Mouse (Mus musculus) kidney, postnatal 0 days (tissue): ENCODE measurements at regions not wholly inside any gene's neighbourhood (a gene's known extent, or its start where the extent isn't known, plus 50 kb on each side); places are given as distances from the start of the nearest gene placed in this dataset.
A peak's percentile ranks its signal among the peaks of the same experiment; 100 is the strongest.

ENCODE experiments used
- ATAC-seq: fragments of 200-750 bp; cut with Nextera tagmentation; replicated peaks from 2 replicates; pipeline ENCODE4 v1.8.0; 2017; ENCODE audit warnings: low read depth, moderate number of reproducible peaks, moderate TSS enrichment, moderate library complexity; ENCODE audit not compliant: low FRiP score
- DNase-seq: peaks from one replicate; pipeline ENCODE4 v3.0.0-alpha.2; 2016; ENCODE audit warnings: low spot score
- H3K27ac ChIP-seq: fragments of 300-500 bp; sonication (generic); 2 replicates; pipeline ENCODE4 v1.5.1; 2014; ENCODE audit warnings: mild to moderate bottlenecking
- H3K27me3 ChIP-seq: fragments of 300-500 bp; sonication (generic); 2 replicates; pipeline ENCODE4 v1.6.1; 2014; ENCODE audit warnings: low read length, mixed read lengths; ENCODE audit not compliant: insufficient read depth
- H3K36me3 ChIP-seq: fragments of 300-500 bp; sonication (generic); 2 replicates; pipeline ENCODE4 v1.6.1; 2014; ENCODE audit warnings: low read length, mixed read lengths; ENCODE audit not compliant: insufficient read depth
- H3K4me1 ChIP-seq: fragments of 300-500 bp; sonication (generic); replicated peaks from 2 replicates; pipeline ENCODE4 v1.6.1; 2014; ENCODE audit warnings: antibody characterized with exemption, low read length, mixed read lengths; ENCODE audit not compliant: insufficient read depth
- H3K4me2 ChIP-seq: fragments of 300-500 bp; sonication (generic); 2 replicates; pipeline ENCODE4 v1.6.1; 2014; ENCODE audit warnings: mild to moderate bottlenecking, low read length, moderate library complexity, mixed read lengths
- H3K4me3 ChIP-seq: fragments of 300-500 bp; sonication (generic); replicated peaks from 2 replicates; pipeline ENCODE4 v1.5.1; 2014; ENCODE audit warnings: low read depth, low read length
- H3K9ac ChIP-seq: fragments of 300-500 bp; sonication (generic); 2 replicates; pipeline ENCODE4 v1.6.1; 2014; ENCODE audit warnings: low read depth, low read length
- H3K9me3 ChIP-seq: fragments of 300-500 bp; sonication (generic); replicated peaks from 2 replicates; pipeline ENCODE4 v1.6.1; 2016; ENCODE audit warnings: low read length, inconsistent platforms, mixed read lengths
- CTCF ChIP-seq: IDR thresholded peaks from 2 replicates; pipeline ENCODE4 v1.5.1; 2016; ENCODE audit warnings: antibody characterized with exemption, low read depth, mild to moderate bottlenecking, moderate library complexity
- WGBS: fragments of 180-500 bp; shearing (Covaris S2); extraction: QIAGEN DNeasy Blood & Tissue Kit; methylation state at CpG from one replicate; pipeline ENCODE4 v1.1.7; 2014; 5-methylcytosine and 5-hydroxymethylcytosine counted together

DNA sequence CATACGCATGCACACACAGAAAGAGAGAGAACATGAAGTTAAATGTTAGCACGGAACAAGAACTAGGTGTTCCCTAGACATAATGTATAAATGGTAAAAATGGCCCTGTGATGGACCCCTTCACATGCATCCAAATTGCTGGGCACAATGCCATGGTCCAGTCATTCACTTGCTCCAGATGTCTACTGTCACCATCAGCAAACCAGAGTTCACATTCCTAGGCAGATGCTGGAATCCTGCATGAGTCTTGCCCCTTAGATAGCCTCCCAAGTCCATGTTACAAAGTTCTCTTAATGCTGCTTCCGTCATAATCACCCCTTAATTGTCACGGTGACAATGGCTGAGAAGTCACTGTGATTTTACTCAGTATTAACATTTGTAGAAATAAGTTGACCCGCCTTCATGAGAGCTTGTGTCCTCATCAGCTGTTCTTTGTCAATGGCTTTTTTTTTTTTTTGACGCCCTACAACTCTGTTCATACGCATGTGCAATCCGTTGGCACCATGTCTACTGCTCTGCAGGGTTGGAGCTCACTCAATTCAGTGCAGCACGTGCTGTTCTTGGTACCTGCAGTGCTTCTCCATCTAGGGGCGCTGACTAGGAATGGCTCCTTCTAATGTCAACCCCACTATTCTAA lies 179.4 kb downstream of the Basp1 start:
- Histone ChIP-seq H3K27me3 (no peaks in the 10 kb centered on the region), H3K4me3 (no peak overlapping the region), H3K9me3 (no peaks in the 10 kb centered on the region), H3K9ac (no peak overlapping the region), H3K4me1 (no peaks in the 10 kb centered on the region), H3K36me3 (no peaks in the 10 kb centered on the region), H3K27ac (no peak overlapping the region), H3K4me2 (no peak overlapping the region)
- 83% methylated on average over 10 of the region's 10 CpGs for WGBS
- no peak for TF ChIP-seq CTCF
- peak; percentile 28 for DNase-seq
- ATAC-seq = no peak

DNA sequence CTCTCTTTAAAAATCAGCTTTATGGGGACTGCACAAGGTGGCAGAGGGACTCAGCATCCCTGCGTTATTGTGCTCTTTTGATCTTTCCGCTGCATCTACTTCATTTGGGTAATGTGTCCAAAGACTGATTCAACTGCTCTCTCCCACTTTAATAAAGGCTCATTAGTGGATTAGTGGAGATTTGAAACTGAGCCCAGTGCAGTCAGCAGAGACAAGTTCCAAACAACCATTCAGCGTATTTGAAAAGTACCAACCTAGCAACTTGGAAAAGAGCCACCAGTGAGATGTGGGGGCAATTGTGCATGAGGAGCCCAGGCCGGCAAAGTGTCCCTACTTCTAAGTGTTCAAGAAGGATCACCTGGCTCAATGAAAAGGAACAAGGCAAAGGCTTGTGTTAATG lies 183.4 kb downstream of the Basp1 start:
- DNase-seq (no peak), ATAC-seq (no peak)
- no peaks in the 10 kb centered on the region for H3K4me1 ChIP-seq
- no peaks in the 10 kb centered on the region for H3K36me3 ChIP-seq
- no peak overlapping the region for H3K4me2 ChIP-seq
- H3K9me3 ChIP-seq = no peaks in the 10 kb centered on the region
- WGBS = 83% methylated on average over 4 of the region's 4 CpGs
- no peaks in the 10 kb centered on the region for H3K27me3 ChIP-seq
- H3K9ac ChIP-seq = no peak overlapping the region
- H3K27ac ChIP-seq = no peak overlapping the region
- no peak overlapping the region for H3K4me3 ChIP-seq
- TF ChIP-seq CTCF = no peak

DNA sequence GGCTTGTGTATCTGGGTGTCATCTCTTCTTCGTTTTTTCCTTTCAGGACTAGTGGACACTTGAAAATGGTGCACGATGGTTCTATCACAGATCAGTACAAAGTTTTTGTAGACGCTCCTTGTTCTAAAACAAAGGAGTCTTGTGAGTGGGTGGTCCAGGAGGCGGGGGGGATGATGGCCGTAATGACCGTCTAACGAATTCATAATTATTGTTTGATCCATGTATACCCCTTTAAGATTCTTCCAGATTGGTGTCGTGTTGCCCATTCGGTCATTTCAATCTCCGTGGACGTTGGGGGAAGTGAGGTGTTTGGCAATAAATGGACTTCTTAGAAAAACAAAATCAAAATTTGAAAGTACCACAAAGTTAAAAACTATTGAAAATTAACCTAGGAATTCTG lies 183.8 kb downstream of the Basp1 start:
- 90% methylated on average over 11 of the region's 11 CpGs for WGBS
- Histone ChIP-seq H3K4me1 (no peaks in the 10 kb centered on the region), H3K27me3 (no peaks in the 10 kb centered on the region), H3K27ac (no peak overlapping the region), H3K4me3 (no peak overlapping the region), H3K9me3 (no peaks in the 10 kb centered on the region), H3K4me2 (no peak overlapping the region), H3K9ac (no peak overlapping the region), H3K36me3 (no peaks in the 10 kb centered on the region)
- ATAC-seq (no peak), DNase-seq (no peak)
- TF ChIP-seq CTCF = no peak

DNA sequence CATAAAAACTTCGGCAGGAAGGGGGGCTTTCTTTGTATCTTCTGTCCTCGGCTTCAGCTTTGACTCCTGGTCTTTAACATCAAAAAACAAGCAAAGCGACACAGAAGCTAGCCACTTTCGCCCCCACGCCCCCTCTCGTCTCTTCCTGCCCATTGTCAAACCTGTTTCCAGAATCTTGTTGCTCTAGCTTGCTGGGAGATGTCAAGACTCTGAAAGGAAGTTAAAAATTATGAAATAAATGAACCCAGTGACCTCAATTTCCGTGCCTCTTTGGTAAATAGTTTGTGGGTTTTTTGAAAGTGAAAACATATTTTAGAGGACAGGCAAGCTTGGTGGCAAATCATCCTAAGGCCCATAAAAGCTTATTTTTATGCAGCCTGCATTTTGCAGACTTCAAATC lies 186.1 kb downstream of the Basp1 start:
- Histone ChIP-seq H3K27me3 (no peaks in the 10 kb centered on the region), H3K36me3 (no peaks in the 10 kb centered on the region), H3K27ac (no peak overlapping the region), H3K4me2 (no peak overlapping the region), H3K4me3 (no peak overlapping the region), H3K9me3 (no peaks in the 10 kb centered on the region), H3K4me1 (no peaks in the 10 kb centered on the region), H3K9ac (no peak overlapping the region)
- peak; percentile 17 for DNase-seq
- WGBS = 42% methylated on average over 7 of the region's 7 CpGs
- no peak for TF ChIP-seq CTCF
- no peak for ATAC-seq

DNA sequence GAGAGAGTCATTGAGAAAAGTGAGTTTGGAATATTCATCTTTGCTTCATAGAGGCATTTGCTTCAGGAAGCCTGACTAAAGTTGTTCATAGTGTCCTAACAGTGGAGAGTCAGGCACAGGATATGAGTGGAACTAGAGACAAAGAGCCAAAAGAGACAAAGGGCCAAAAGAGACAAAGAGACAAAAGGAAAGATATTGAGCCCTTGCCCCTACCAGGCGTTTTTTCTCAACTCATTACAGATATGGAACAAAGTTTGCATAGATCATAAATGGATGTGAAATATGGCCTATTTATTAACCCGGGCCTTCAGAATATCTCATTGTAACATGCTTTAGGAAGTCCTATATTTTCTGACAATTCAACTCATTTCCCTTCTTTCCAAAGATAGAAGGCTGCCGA lies 187.6 kb downstream of the Basp1 start:
- no peaks in the 10 kb centered on the region for H3K36me3 ChIP-seq
- H3K9ac ChIP-seq = no peak overlapping the region
- no peak for ATAC-seq
- 30% methylated on average over 3 of the region's 3 CpGs for WGBS
- no peaks in the 10 kb centered on the region for H3K4me1 ChIP-seq
- no peak overlapping the region for H3K4me2 ChIP-seq
- TF ChIP-seq CTCF = no peak
- no peak for DNase-seq
- H3K27ac ChIP-seq = no peak overlapping the region
- H3K27me3 ChIP-seq = no peaks in the 10 kb centered on the region
- H3K4me3 ChIP-seq = no peak overlapping the region
- H3K9me3 ChIP-seq = no peaks in the 10 kb centered on the region

DNA sequence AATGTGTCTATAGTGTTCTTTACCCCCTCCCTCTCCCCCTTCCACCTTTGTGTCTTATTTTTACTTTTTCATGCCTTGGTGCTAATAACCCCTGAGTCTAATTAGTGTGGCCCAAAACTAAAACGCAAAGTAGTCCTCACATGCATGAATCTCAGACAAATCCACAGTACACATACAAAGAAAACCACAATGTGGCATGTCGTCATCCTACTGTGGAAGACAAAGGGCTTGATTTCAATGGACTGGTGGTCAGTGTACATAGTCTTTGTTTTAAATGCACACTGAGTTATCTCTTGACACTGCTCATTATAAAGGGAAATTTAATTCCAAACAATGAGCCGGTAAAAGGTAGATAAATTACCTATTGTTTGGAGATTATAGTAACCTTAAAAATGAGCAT lies 188.1 kb downstream of the Basp1 start:
- Histone ChIP-seq H3K36me3 (no peaks in the 10 kb centered on the region), H3K4me3 (no peak overlapping the region), H3K4me1 (no peaks in the 10 kb centered on the region), H3K4me2 (no peak overlapping the region), H3K9ac (no peak overlapping the region), H3K27me3 (no peaks in the 10 kb centered on the region), H3K27ac (no peak overlapping the region), H3K9me3 (no peaks in the 10 kb centered on the region)
- no peak for TF ChIP-seq CTCF
- WGBS = 81% methylated on average over 3 of the region's 3 CpGs
- DNase-seq = no peak
- ATAC-seq = no peak

DNA sequence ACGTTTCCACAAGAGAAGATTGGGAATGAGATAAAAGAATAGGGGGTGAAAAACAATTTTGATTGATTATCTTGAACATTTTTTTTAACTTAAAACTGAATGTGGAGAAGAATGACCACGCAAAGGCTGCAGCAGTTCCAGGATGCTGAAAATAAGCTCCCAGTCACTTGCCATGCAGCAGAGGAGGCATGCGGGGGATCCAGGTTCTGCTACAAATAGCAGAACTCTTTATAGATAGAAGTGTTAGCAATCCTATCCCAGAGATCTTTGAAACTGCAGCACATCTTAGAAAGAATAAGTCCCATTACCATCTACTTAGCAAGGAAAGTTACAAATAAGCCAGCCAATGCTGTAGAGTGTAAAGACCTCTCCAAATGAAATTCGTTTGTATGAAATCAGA lies 191.8 kb downstream of the Basp1 start:
- Histone ChIP-seq H3K36me3 (no peaks in the 10 kb centered on the region), H3K27me3 (no peaks in the 10 kb centered on the region), H3K9me3 (no peaks in the 10 kb centered on the region), H3K4me2 (no peak overlapping the region), H3K4me3 (no peak overlapping the region), H3K9ac (no peak overlapping the region), H3K27ac (no peak overlapping the region), H3K4me1 (no peaks in the 10 kb centered on the region)
- DNase-seq = no peak
- TF ChIP-seq CTCF = no peak
- WGBS = 77% methylated on average over 4 of the region's 4 CpGs
- ATAC-seq = no peak
